Mouse (Mus musculus) lung, embryonic 14.5 days (tissue): ENCODE data around the gene Scamp4. TPM values are rescaled to one million over a fixed set of nuclear protein-coding genes. Genes with fewer than 3 reads are reported as not detected.

ENCODE experiments used
- ATAC-seq: fragments of 200-750 bp; cut with Nextera tagmentation; 2 replicates; pipeline ENCODE4 v1.8.0; 2017; ENCODE audit warnings: mild to moderate bottlenecking, moderate TSS enrichment, moderate library complexity; ENCODE audit not compliant: insufficient read depth
- DNase-seq: peaks from one replicate; pipeline ENCODE4 v3.0.0-alpha.2; 2015
- H3K27ac ChIP-seq: fragments of 300-500 bp; sonication (generic); 2 replicates; pipeline ENCODE4 v1.5.1; 2014; ENCODE audit warnings: low read depth, mild to moderate bottlenecking, moderate library complexity
- H3K27me3 ChIP-seq: fragments of 300-500 bp; sonication (generic); 2 replicates; pipeline ENCODE4 v1.6.1; 2014; ENCODE audit warnings: low read length, control low read depth; ENCODE audit not compliant: insufficient read depth
- H3K36me3 ChIP-seq: fragments of 300-500 bp; sonication (generic); 2 replicates; pipeline ENCODE4 v1.6.1; 2014; ENCODE audit warnings: control low read depth; ENCODE audit not compliant: insufficient read depth
- H3K4me1 ChIP-seq: fragments of 300-500 bp; sonication (generic); 2 replicates; pipeline ENCODE4 v1.6.1; 2014; ENCODE audit warnings: antibody characterized with exemption, control low read depth; ENCODE audit not compliant: insufficient read depth
- H3K4me2 ChIP-seq: fragments of 300-500 bp; sonication (generic); 2 replicates; pipeline ENCODE4 v1.6.1; 2014; ENCODE audit warnings: mild to moderate bottlenecking
- H3K4me3 ChIP-seq: fragments of 300-500 bp; sonication (generic); 2 replicates; pipeline ENCODE4 v1.5.1; 2014; ENCODE audit warnings: low read depth, low read length
- H3K9ac ChIP-seq: fragments of 300-500 bp; sonication (generic); 2 replicates; pipeline ENCODE4 v1.6.1; 2014
- H3K9me3 ChIP-seq: fragments of 300-500 bp; sonication (generic); 2 replicates; pipeline ENCODE4 v1.6.1; 2016; ENCODE audit warnings: low read depth, low read length, control low read depth
- CTCF ChIP-seq: IDR thresholded peaks from 2 replicates; pipeline ENCODE4 v1.5.1; 2016; ENCODE audit warnings: antibody characterized with exemption, low read depth
- WGBS: fragments of 180-500 bp; shearing (Covaris S2); extraction: QIAGEN DNeasy Blood & Tissue Kit; methylation state at CpG from one replicate; pipeline ENCODE4 v1.1.7; 2014; 5-methylcytosine and 5-hydroxymethylcytosine counted together
- polyA plus RNA-seq: library from polyadenylated mRNA; unstranded; fragments of >200 nt; fragmentation: Nextera tagmentation; extraction: Ambion mirVana; gene quantifications from 2 replicates; pipeline ENCODE4 v1.2.1, GENCODE M21; 2014

Gene Scamp4
- polyA plus RNA-seq, 1 experiment from 2014 or later: 92.8 TPM

GRCm38 (mm10) chr10:80610116-80610785 lies 7.6 kb downstream of the Scamp4 start:
- no peak overlapping the region for H3K4me3 ChIP-seq
- no peak for TF ChIP-seq CTCF
- no peak overlapping the region for H3K27ac ChIP-seq
- H3K9me3 ChIP-seq: no peaks in the 10 kb centered on the region
- no peak for ATAC-seq
- H3K9ac ChIP-seq: no peak overlapping the region
- DNase-seq: no peak
- WGBS: 87% methylated on average over 9 of the region's 9 CpGs
- no peak overlapping the region for H3K4me2 ChIP-seq
- H3K4me1 ChIP-seq: no peaks in the 10 kb centered on the region
- peaks cover 86% of the 10 kb centered on the region for H3K36me3 ChIP-seq
- H3K27me3 ChIP-seq: no peaks in the 10 kb centered on the region

DNA sequence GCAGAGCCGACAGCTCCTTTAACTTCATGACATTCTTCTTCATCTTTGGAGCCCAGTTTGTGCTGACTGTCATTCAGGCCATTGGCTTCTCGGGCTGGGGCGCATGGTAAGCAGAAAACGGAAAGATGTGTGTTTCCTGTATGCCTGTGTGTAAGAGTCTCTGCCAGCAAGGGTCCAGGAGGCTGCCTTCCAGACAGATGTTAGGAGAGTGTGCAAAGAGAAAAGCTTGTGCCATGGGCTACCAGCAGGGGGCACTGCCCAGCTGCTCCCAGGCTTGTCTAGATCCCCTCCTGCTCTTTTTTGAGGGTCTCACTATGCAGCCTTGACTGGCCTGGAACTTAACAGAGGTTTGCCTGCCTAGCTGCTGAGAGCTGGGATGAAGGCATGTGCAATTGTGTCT lies 8.4 kb downstream of the Scamp4 start:
- Histone ChIP-seq H3K4me3 (no peak overlapping the region), H3K4me2 (no peak overlapping the region), H3K27ac (no peak overlapping the region), H3K4me1 (no peaks in the 10 kb centered on the region), H3K9ac (no peak overlapping the region), H3K27me3 (no peaks in the 10 kb centered on the region), H3K36me3 (peaks cover 90% of the 10 kb centered on the region), H3K9me3 (no peaks in the 10 kb centered on the region)
- peak; percentile 70 for DNase-seq
- no peak for ATAC-seq
- TF ChIP-seq CTCF: peak; percentile 86
- 55% methylated on average over 4 of the region's 4 CpGs for WGBS

- Histone ChIP-seq H3K9me3 (no peaks in the 10 kb centered on the region), H3K36me3 (peaks cover 82% of the 10 kb centered on the region), H3K27me3 (no peaks in the 10 kb centered on the region), H3K4me1 (no peaks in the 10 kb centered on the region), H3K9ac (no peak overlapping the region), H3K27ac (no peak overlapping the region), H3K4me2 (no peak overlapping the region), H3K4me3 (no peak overlapping the region)
- DNase-seq (no peak), ATAC-seq (no peak)
- 89% methylated on average over 3 of the region's 3 CpGs for WGBS
- TF ChIP-seq CTCF: no peak
These were observed 9.2 kb downstream of the Scamp4 start for GRCm38 (mm10) chr10:80611905-80612304.

DNA sequence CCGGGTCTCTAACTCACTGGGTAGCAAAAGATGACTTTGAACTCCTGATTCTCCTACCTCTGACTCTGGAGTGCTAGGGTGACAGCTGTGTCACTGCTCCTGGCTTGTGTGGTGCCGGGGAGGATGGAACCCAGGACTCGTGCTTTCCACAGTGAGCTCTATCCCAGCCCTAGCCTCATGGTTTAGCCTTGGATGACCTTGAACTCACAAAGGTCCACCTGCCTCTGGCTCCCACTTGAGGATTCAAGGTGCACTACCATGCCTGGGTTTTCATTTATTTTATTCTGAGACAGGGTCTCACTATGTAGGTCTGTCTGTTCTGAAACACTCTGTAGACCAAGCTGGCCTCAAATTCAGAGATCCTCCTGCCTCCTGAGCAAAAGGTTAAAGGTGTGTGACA lies 11.1 kb downstream of the Scamp4 start:
- H3K4me2 ChIP-seq: no peak overlapping the region
- H3K4me1 ChIP-seq: no peaks in the 10 kb centered on the region
- no peaks in the 10 kb centered on the region for H3K9me3 ChIP-seq
- ATAC-seq (no peak), DNase-seq (no peak)
- H3K9ac ChIP-seq: no peak overlapping the region
- no peaks in the 10 kb centered on the region for H3K27me3 ChIP-seq
- WGBS: 78% methylated on average over 3 of the region's 3 CpGs
- H3K27ac ChIP-seq: no peak overlapping the region
- no peak for TF ChIP-seq CTCF
- no peak overlapping the region for H3K4me3 ChIP-seq
- H3K36me3 ChIP-seq: peaks cover 62% of the 10 kb centered on the region

- DNase-seq (no peak), ATAC-seq (no peak)
- Histone ChIP-seq H3K27me3 (no peaks in the 10 kb centered on the region), H3K36me3 (peaks cover 58% of the 10 kb centered on the region), H3K4me3 (no peak overlapping the region), H3K4me2 (no peak overlapping the region), H3K4me1 (no peaks in the 10 kb centered on the region), H3K27ac (no peak overlapping the region), H3K9ac (no peak overlapping the region), H3K9me3 (no peaks in the 10 kb centered on the region)
- WGBS: 85% methylated on average over 6 of the region's 6 CpGs
- no peak for TF ChIP-seq CTCF
These were observed 11.7 kb downstream of the Scamp4 start for GRCm38 (mm10) chr10:80614351-80614750.

- no peak for TF ChIP-seq CTCF
- H3K36me3 ChIP-seq: peaks cover 24% of the 10 kb centered on the region
- DNase-seq (peak; percentile 53), ATAC-seq (no peak)
- peak overlapping the region; percentile 46; the same call in 1 of the 2 replicates for H3K27ac ChIP-seq
- H3K4me3 ChIP-seq: no peak overlapping the region
- no peak overlapping the region for H3K4me2 ChIP-seq
- 66% methylated on average over 9 of the region's 9 CpGs for WGBS
- no peaks in the 10 kb centered on the region for H3K9me3 ChIP-seq
- 0 out of 2 replicates have a peak, but pooled peaks cover 5% of the 10 kb centered on the region for H3K4me1 ChIP-seq
- H3K27me3 ChIP-seq: no peaks in the 10 kb centered on the region
- no peak overlapping the region for H3K9ac ChIP-seq
These were observed 15.5 kb downstream of the Scamp4 start for GRCm38 (mm10) chr10:80618181-80618580.

DNA sequence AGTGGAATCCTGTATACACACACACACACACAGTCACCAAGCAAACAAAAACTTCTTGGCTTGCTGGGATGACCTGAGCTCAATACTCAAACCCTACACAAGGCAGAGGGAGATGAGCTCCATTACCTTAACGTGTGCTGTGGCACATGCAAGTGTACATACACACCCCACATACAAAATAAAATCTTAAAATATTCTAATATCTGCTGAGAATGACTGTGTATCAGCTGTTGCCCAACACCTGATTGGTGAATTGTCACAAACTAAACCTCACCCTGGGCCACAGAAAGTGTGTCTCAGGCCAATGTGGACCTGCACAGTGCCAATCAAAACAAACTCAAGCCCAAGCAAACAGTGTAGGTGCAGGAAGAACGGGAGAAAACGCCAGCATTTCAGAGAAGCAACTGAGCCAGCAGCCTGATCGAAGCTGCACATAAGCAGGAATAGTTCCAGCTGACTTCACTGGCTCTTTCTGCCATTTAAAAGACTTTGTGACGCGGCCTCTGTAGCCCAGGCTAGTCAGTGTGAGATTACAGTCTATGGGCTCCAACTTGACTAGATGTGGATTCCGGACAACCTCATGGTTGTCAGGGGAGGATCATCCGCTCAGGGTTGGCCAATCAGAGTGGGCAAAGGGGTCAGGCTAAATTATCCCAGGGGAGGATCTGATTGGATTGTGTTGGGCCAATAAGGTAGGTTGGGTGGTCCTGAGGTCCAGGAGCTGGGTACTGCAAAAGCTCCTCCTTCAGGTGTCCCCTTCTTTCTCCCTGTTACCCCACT lies 17.0 kb downstream of the Scamp4 start:
- no peak overlapping the region for H3K4me3 ChIP-seq
- 30% methylated on average over 8 of the region's 8 CpGs for WGBS
- no peak for ATAC-seq
- no peak overlapping the region for H3K27ac ChIP-seq
- no peak for DNase-seq
- H3K4me2 ChIP-seq: no peak overlapping the region
- H3K4me1 ChIP-seq: peaks cover 5% of the 10 kb centered on the region; the same call in 1 of the 2 replicates
- H3K9ac ChIP-seq: no peak overlapping the region; the same call in 1 of the 2 replicates
- no peak for TF ChIP-seq CTCF
- H3K36me3 ChIP-seq: peaks cover 12% of the 10 kb centered on the region
- H3K9me3 ChIP-seq: no peaks in the 10 kb centered on the region
- H3K27me3 ChIP-seq: no peaks in the 10 kb centered on the region
